In the genomic region with DNA sequence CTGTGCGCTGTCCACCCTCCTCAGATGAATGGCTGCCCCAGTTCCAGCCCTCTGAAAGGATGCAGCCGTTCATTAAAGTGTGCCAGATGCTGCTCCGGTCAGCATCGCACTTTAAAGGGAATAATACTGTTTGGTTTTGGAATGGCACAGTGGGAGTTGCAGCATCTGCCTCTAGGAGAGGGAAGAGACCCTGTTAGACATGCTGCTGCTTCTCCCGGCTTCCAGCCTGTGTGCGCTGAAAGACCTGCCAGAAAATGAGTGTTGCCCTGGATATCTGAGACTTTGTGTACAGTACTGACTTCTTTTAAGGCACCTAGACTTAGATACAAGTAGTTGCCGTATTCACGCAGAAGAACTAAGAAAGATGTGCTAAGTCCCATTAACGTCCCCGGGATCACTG, we compare ENCODE assay signal across 9 mouse cellular contexts.
A peak's percentile ranks its signal among the peaks of the same experiment; 100 is the strongest.
DNase-seq lines count a peak whose midpoint lies in the region; ATAC-seq and TF ChIP-seq lines count a peak whose summit lies in the region.
"Had no signal": no experiment of that assay in that cellular context is flagged by ENCODE, and none has a peak within 500 bp of the region (broad histone marks: within the 10 kb centered on the region; RNA-seq: fewer than 3 reads in every experiment).

No protein-coding gene starts in this region.

- 38% methylated on average over 10 of the region's 10 CpGs for WGBS in lung, postnatal 0 days
- 39% methylated on average over 10 of the region's 10 CpGs for WGBS in hindbrain, embryonic 11.5 days
- 14% methylated on average over 10 of the region's 10 CpGs for WGBS in midbrain, embryonic 14.5 days

- 0 out of 2 replicates have a peak, but pooled peaks cover 5% of the 10 kb centered on the region for H3K36me3 ChIP-seq in lung, postnatal 0 days (ENCODE audit: insufficient read depth, low read length)
- no peaks in the 10 kb centered on the region for H3K36me3 ChIP-seq in hindbrain, embryonic 11.5 days (ENCODE audit: control insufficient read depth, insufficient read depth, low read length)
- H3K36me3 ChIP-seq in midbrain, embryonic 14.5 days (ENCODE audit: control insufficient read depth, insufficient read depth, low read length), result no peaks in the 10 kb centered on the region

- TF ChIP-seq CTCF in lung, postnatal 0 days (IDR thresholded peaks at IDR 0.05), result no peak

- no peak for ATAC-seq in lung, postnatal 0 days
- ATAC-seq in hindbrain, embryonic 11.5 days (ENCODE audit: low FRiP score), result no peak
- no peak for ATAC-seq in midbrain, embryonic 14.5 days (ENCODE audit: low FRiP score, low TSS enrichment)

- peak overlapping the region; percentile 63 for H3K27ac ChIP-seq in lung, postnatal 0 days (ENCODE audit: low read length)
- peak overlapping the region; percentile 43 for H3K27ac ChIP-seq in hindbrain, embryonic 11.5 days (ENCODE audit: low read depth, low read length)
- H3K27ac ChIP-seq in midbrain, embryonic 14.5 days (replicated peaks; ENCODE audit: low read depth, low read length), result peak overlapping the region; percentile 74
- H3K27ac ChIP-seq: liver, embryonic 13.5 days had no signal

- no peak overlapping the region for H3K4me3 ChIP-seq in lung, postnatal 0 days (ENCODE audit: low read depth, low read length)
- no peak overlapping the region for H3K4me3 ChIP-seq in hindbrain, embryonic 11.5 days (ENCODE audit: low read depth, low read length)
- H3K4me3 ChIP-seq in midbrain, embryonic 14.5 days (replicated peaks; ENCODE audit: low read depth, low read length), result no peak overlapping the region; the same call in 1 of the 2 replicates
- H3K4me3 ChIP-seq: liver, embryonic 13.5 days had no signal

- no peak for DNase-seq in lung, postnatal 0 days (ENCODE audit: low spot score)
- no peak for DNase-seq in lung, adult 18-20 months
- DNase-seq in hindbrain, embryonic 11.5 days (ENCODE audit: low spot score), result peak; percentile 44
- peak; percentile 55 for DNase-seq in midbrain, embryonic 14.5 days
- no peak for DNase-seq in frontal cortex, postnatal 25 days (ENCODE audit: low spot score in 2 of 2)
- no peak for DNase-seq in spleen, postnatal 10 days (ENCODE audit: low spot score in 2 of 2)
- no peak for DNase-seq in T-cell, adult 2 months (ENCODE audit: low spot score)
- no peak for DNase-seq in adrenal gland, postnatal 14 days
- DNase-seq: liver, embryonic 13.5 days had no signal

- 0 out of 2 replicates have a peak overlapping the region, but pooled peaks have one; percentile 39 for H3K4me2 ChIP-seq in lung, postnatal 0 days (replicated peaks; ENCODE audit: low read depth, low read length)
- peak overlapping the region; percentile 29; the same call in 1 of the 2 replicates for H3K4me2 ChIP-seq in hindbrain, embryonic 11.5 days (replicated peaks; ENCODE audit: low read depth, low read length)
- H3K4me2 ChIP-seq in midbrain, embryonic 14.5 days (ENCODE audit: low read length), result peak overlapping the region; percentile 53
- H3K4me2 ChIP-seq: liver, embryonic 13.5 days had no signal

- H3K9ac ChIP-seq in lung, postnatal 0 days (replicated peaks; ENCODE audit: low read depth), result no peak overlapping the region
- H3K9ac ChIP-seq in hindbrain, embryonic 11.5 days (ENCODE audit: low read depth, low read length), result 0 out of 2 replicates have a peak overlapping the region, but pooled peaks have one; percentile 35
- H3K9ac ChIP-seq in midbrain, embryonic 14.5 days (replicated peaks; ENCODE audit: low read length), result peak overlapping the region; percentile 31; the same call in 1 of the 2 replicates
- H3K9ac ChIP-seq: liver, embryonic 13.5 days had no signal

- no peaks in the 10 kb centered on the region for H3K9me3 ChIP-seq in lung, postnatal 0 days (ENCODE audit: low read length)
- no peaks in the 10 kb centered on the region for H3K9me3 ChIP-seq in hindbrain, embryonic 11.5 days (ENCODE audit: control insufficient read depth, low read length)
- no peaks in the 10 kb centered on the region for H3K9me3 ChIP-seq in midbrain, embryonic 14.5 days (ENCODE audit: control insufficient read depth, low read length)
- H3K9me3 ChIP-seq: liver, embryonic 13.5 days had no signal

- no peaks in the 10 kb centered on the region for H3K4me1 ChIP-seq in lung, postnatal 0 days (ENCODE audit: insufficient read depth, low read depth, low read length)
- peaks cover 12% of the 10 kb centered on the region for H3K4me1 ChIP-seq in hindbrain, embryonic 11.5 days (replicated peaks; ENCODE audit: control insufficient read depth, insufficient read depth, low read length)
- H3K4me1 ChIP-seq in midbrain, embryonic 14.5 days (ENCODE audit: control insufficient read depth, insufficient read depth, low read length), result peaks cover 60% of the 10 kb centered on the region

- no peaks in the 10 kb centered on the region for H3K27me3 ChIP-seq in lung, postnatal 0 days (replicated peaks; ENCODE audit: insufficient read depth, low read length)
- no peaks in the 10 kb centered on the region for H3K27me3 ChIP-seq in hindbrain, embryonic 11.5 days (ENCODE audit: control insufficient read depth, insufficient read depth, low read length)
- H3K27me3 ChIP-seq in midbrain, embryonic 14.5 days (ENCODE audit: control insufficient read depth, insufficient read depth, low read length), result no peaks in the 10 kb centered on the region
- H3K27me3 ChIP-seq: liver, embryonic 13.5 days had no signal

- no peak for TF ChIP-seq EP300 in lung, postnatal 0 days (IDR thresholded peaks at IDR 0.05)

Comparison
In these comparisons a context has a peak if more than half of its experiments do, and no peak if none do; other contexts are left out.
1. DNase-seq: peak in hindbrain, embryonic 11.5 days (single experiment) and midbrain, embryonic 14.5 days (single experiment); none in lung, postnatal 0 days (single experiment), lung, adult 18-20 months (0 of 2), frontal cortex, postnatal 25 days (0 of 2), spleen, postnatal 10 days (0 of 2), T-cell, adult 2 months (single experiment) and adrenal gland, postnatal 14 days (single experiment).
2. Peak in every context shown above with its lines, with median percentiles within 50 percentile points of each other: H3K27ac ChIP-seq and H3K4me2 ChIP-seq.